Mouse (Mus musculus): ENCODE data around the gene Fam124a. TPM values are rescaled to one million over a fixed set of nuclear protein-coding genes. Genes with fewer than 3 reads are reported as not detected.

Fam124a gene
- polyA plus RNA-seq, 1 experiment, result not detected

- Histone ChIP-seq H3K27ac (ENCODE audit: insufficient read depth, low read depth, low read length) (no peak overlapping the region), H3K4me3 (ENCODE audit: insufficient read depth, low read depth, low read length) (no peak overlapping the region), H3K4me1 (ENCODE audit: control insufficient read depth, insufficient read depth, low read length) (peaks cover 4% of the 10 kb centered on the region)
- 87% methylated on average over 5 of the region's 5 CpGs for WGBS
- TF ChIP-seq POLR2A (IDR thresholded peaks at IDR 0.05; ENCODE audit: insufficient read depth, low read depth, low read length), result no peak
- no peak for TF ChIP-seq CTCF (IDR thresholded peaks at IDR 0.05; ENCODE audit: insufficient read depth, low read depth, low read length)
Observed at GRCm38 (mm10) chr14:62569463-62569862, 13.9 kb downstream of the Fam124a start.

DNA sequence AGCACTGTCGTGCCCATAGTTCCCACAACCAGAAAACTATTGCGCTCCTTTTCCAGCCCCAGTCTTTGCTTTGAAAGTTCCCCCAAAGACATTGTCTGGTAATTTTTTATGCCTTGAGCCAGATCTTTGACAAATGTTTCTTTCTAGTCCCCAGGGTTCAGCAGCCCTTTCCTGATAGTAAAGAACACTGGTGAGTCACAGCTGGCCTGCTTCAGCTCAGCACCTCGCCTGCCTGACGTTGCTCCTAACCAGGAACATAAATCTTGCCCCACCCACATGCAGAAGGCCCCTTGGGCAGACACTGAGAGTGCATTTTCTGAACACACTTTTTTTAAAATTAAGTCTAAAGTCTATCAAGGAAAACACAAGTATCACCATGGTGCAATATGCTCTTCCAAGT, 14.8 kb downstream of the Fam124a start:
- no peak overlapping the region for H3K4me3 ChIP-seq (ENCODE audit: insufficient read depth, low read depth, low read length)
- TF ChIP-seq POLR2A (IDR thresholded peaks at IDR 0.05; ENCODE audit: insufficient read depth, low read depth, low read length), result no peak
- H3K27ac ChIP-seq (ENCODE audit: insufficient read depth, low read depth, low read length), result no peak overlapping the region
- peaks cover 4% of the 10 kb centered on the region for H3K4me1 ChIP-seq (ENCODE audit: control insufficient read depth, insufficient read depth, low read length)
- 60% methylated on average over 4 of the region's 4 CpGs for WGBS

DNA sequence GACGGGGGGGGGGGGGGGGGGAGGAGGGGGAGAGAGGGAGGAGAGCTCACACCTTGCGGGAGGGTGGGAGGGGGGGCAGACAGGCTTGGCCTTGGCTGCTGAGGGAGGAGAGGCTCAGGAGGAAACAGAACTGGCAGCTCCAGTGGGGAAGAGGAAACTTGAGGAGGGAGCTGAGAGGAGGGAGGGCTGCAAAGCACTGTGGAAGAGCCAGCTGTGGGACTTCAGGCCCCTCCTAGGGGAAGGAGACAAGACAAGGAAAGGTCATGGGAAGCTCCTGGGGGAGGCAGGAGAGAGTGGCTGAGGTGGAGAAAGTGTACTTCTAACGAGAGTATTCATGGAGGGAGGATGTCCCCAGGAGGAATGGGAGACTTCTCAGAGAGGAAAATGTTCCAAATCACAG, 17.9 kb downstream of the Fam124a start:
- Histone ChIP-seq H3K4me3 (ENCODE audit: insufficient read depth, low read depth, low read length) (no peak overlapping the region), H3K4me1 (ENCODE audit: control insufficient read depth, insufficient read depth, low read length) (peaks cover 4% of the 10 kb centered on the region), H3K27ac (ENCODE audit: insufficient read depth, low read depth, low read length) (no peak overlapping the region)
- 14% methylated on average over 2 of the region's 3 CpGs for WGBS
- no peak for TF ChIP-seq CTCF (IDR thresholded peaks at IDR 0.05; ENCODE audit: insufficient read depth, low read depth, low read length)

DNA sequence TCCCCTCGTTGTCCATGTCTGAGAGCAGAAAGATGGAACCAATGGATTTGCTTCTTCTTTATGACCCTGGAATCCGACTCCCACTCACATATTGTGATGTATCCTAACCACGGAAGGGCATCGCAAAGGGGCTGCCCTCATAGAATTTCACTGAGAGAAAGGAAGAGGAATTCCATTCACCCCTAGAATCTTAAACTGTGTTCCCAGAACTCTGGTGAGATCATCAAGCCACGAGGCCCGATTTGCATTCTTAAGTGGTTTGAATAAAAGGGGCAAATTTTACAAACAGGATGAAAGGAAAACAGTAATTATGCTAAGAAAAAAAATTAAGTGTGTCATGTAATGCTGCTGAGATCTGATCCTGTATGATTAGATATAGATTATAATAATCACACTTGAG, 19.4 kb downstream of the Fam124a start:
- 58% methylated on average over 6 of the region's 6 CpGs for WGBS
- peaks cover 4% of the 10 kb centered on the region for H3K4me1 ChIP-seq (ENCODE audit: control insufficient read depth, insufficient read depth, low read length)
- no peak overlapping the region for H3K4me3 ChIP-seq (ENCODE audit: insufficient read depth, low read depth, low read length)
- TF ChIP-seq CTCF (IDR thresholded peaks at IDR 0.05; ENCODE audit: insufficient read depth, low read depth, low read length), result no peak
- no peak for TF ChIP-seq POLR2A (IDR thresholded peaks at IDR 0.05; ENCODE audit: insufficient read depth, low read depth, low read length)
- no peak overlapping the region for H3K27ac ChIP-seq (ENCODE audit: insufficient read depth, low read depth, low read length)

GRCm38 (mm10) chr14:62575862-62576261, 20.3 kb downstream of the Fam124a start:
- peaks cover 4% of the 10 kb centered on the region for H3K4me1 ChIP-seq (ENCODE audit: control insufficient read depth, insufficient read depth, low read length)
- TF ChIP-seq CTCF (IDR thresholded peaks at IDR 0.05; ENCODE audit: insufficient read depth, low read depth, low read length) (no peak), POLR2A (IDR thresholded peaks at IDR 0.05; ENCODE audit: insufficient read depth, low read depth, low read length) (no peak)
- no peak overlapping the region for H3K4me3 ChIP-seq (ENCODE audit: insufficient read depth, low read depth, low read length)
- no peak overlapping the region for H3K27ac ChIP-seq (ENCODE audit: insufficient read depth, low read depth, low read length)
- 69% methylated on average over 8 of the region's 8 CpGs for WGBS

GRCm38 (mm10) chr14:62580945-62581344, 25.4 kb downstream of the Fam124a start:
- H3K27ac ChIP-seq (ENCODE audit: insufficient read depth, low read depth, low read length), result no peak overlapping the region
- peaks cover 8% of the 10 kb centered on the region for H3K4me1 ChIP-seq (ENCODE audit: control insufficient read depth, insufficient read depth, low read length)
- H3K4me3 ChIP-seq (ENCODE audit: insufficient read depth, low read depth, low read length), result no peak overlapping the region
- TF ChIP-seq POLR2A (IDR thresholded peaks at IDR 0.05; ENCODE audit: insufficient read depth, low read depth, low read length), result no peak
- no peak for TF ChIP-seq CTCF (IDR thresholded peaks at IDR 0.05; ENCODE audit: insufficient read depth, low read depth, low read length)
- WGBS, result 98% methylated on average over 3 of the region's 3 CpGs

GRCm38 (mm10) chr14:62581768-62582167, 26.2 kb downstream of the Fam124a start:
- no peak overlapping the region for H3K27ac ChIP-seq (ENCODE audit: insufficient read depth, low read depth, low read length)
- 70% methylated on average over 9 of the region's 9 CpGs for WGBS

DNA sequence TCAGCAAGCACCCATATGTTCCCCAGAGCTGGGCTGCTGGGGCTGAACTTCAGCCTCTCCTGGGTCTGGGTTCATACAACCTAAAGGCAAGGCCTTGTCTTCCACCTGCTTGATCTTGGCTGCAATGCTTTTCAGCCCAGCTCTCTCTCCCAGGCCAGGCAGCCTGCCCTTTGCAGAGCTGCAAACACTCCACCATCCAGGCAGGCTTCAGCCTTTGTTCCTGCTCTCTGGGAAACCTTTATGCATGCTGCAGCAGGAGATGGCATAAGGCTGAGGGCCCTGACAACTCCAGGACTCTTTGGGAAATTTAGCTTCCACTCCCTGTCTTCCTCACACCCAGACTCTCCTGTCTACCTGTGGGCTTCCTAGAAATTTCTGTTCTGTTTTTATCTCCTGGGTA, 29.1 kb downstream of the Fam124a start:
- H3K27ac ChIP-seq (ENCODE audit: insufficient read depth, low read depth, low read length), result peak overlapping the region; percentile 7; the same call in 1 of the 2 replicates
- TF ChIP-seq CTCF (IDR thresholded peaks at IDR 0.05; ENCODE audit: insufficient read depth, low read depth, low read length) (no peak), POLR2A (IDR thresholded peaks at IDR 0.05; ENCODE audit: insufficient read depth, low read depth, low read length) (no peak)

More at GRCm38 (mm10) chr14:62581768-62582167, 26.2 kb downstream of the Fam124a start:
- H3K4me1 ChIP-seq (ENCODE audit: control insufficient read depth, insufficient read depth, low read length), result peaks cover 8% of the 10 kb centered on the region
- no peak overlapping the region for H3K4me3 ChIP-seq (ENCODE audit: insufficient read depth, low read depth, low read length)
- no peak for TF ChIP-seq POLR2A (IDR thresholded peaks at IDR 0.05; ENCODE audit: insufficient read depth, low read depth, low read length)
- no peak for TF ChIP-seq CTCF (IDR thresholded peaks at IDR 0.05; ENCODE audit: insufficient read depth, low read depth, low read length)

GRCm38 (mm10) chr14:62585338-62585737, 29.8 kb downstream of the Fam124a start:
- H3K27ac ChIP-seq (ENCODE audit: insufficient read depth, low read depth, low read length), result peak overlapping the region; percentile 7; the same call in 1 of the 2 replicates
- 74% methylated on average over 3 of the region's 3 CpGs for WGBS

More for the DNA sequence above, 29.1 kb downstream of the Fam124a start:
- H3K4me1 ChIP-seq (ENCODE audit: control insufficient read depth, insufficient read depth, low read length), result peaks cover 8% of the 10 kb centered on the region
- no peak overlapping the region for H3K4me3 ChIP-seq (ENCODE audit: insufficient read depth, low read depth, low read length)

GRCm38 (mm10) chr14:62600109-62600522, 44.6 kb downstream of the Fam124a start:
- 50% methylated on average over 6 of the region's 6 CpGs for WGBS
- TF ChIP-seq CTCF (IDR thresholded peaks at IDR 0.05; ENCODE audit: insufficient read depth, low read depth, low read length) (no peak), POLR2A (IDR thresholded peaks at IDR 0.05; ENCODE audit: insufficient read depth, low read depth, low read length) (no peak)
- no peak overlapping the region for H3K27ac ChIP-seq (ENCODE audit: insufficient read depth, low read depth, low read length)
- no peak overlapping the region for H3K4me3 ChIP-seq (ENCODE audit: insufficient read depth, low read depth, low read length)
- no peaks in the 10 kb centered on the region for H3K4me1 ChIP-seq (ENCODE audit: control insufficient read depth, insufficient read depth, low read length)

More at GRCm38 (mm10) chr14:62585338-62585737, 29.8 kb downstream of the Fam124a start:
- TF ChIP-seq CTCF (IDR thresholded peaks at IDR 0.05; ENCODE audit: insufficient read depth, low read depth, low read length) (no peak), POLR2A (IDR thresholded peaks at IDR 0.05; ENCODE audit: insufficient read depth, low read depth, low read length) (no peak)
- no peak overlapping the region for H3K4me3 ChIP-seq (ENCODE audit: insufficient read depth, low read depth, low read length)
- H3K4me1 ChIP-seq (ENCODE audit: control insufficient read depth, insufficient read depth, low read length), result peaks cover 8% of the 10 kb centered on the region
